ENCODE assay signal across 39 mouse cellular contexts in genomic region chr16:33818413-33819165, GRCm38 (mm10). TPM values are rescaled to one million over a fixed set of nuclear protein-coding genes. Genes with fewer than 3 reads are reported as not detected.
"Had no signal": no experiment of that assay in that cellular context is flagged by ENCODE, and none has a peak within 500 bp of the region (broad histone marks: within the 10 kb centered on the region; RNA-seq: fewer than 3 reads in every experiment).

No protein-coding gene starts in this region.

- ATAC-seq: hindbrain, embryonic 16.5 days; hindbrain, postnatal 0 days; inflammation-experienced regulatory T-cells, adult 6 months; intestine, embryonic 15.5 days; intestine, embryonic 16.5 days; intestine, postnatal 0 days had no signal

- H3K9ac ChIP-seq: heart, embryonic 13.5 days; heart, embryonic 15.5 days; hindbrain, embryonic 12.5 days; hindbrain, embryonic 13.5 days; hindbrain, embryonic 14.5 days; hindbrain, embryonic 15.5 days; intestine, embryonic 15.5 days; kidney, embryonic 15.5 days had no signal

- H3K9me3 ChIP-seq: heart, embryonic 13.5 days; heart, embryonic 15.5 days; hindbrain, embryonic 10.5 days; hindbrain, embryonic 12.5 days; hindbrain, embryonic 13.5 days; hindbrain, embryonic 15.5 days; intestine, embryonic 15.5 days; kidney, embryonic 15.5 days had no signal

- DNase-seq: heart, postnatal 10 days; heart, postnatal 14 days; heart, postnatal 36 days; heart, postnatal 4 days; kidney, adult 11 months; kidney, adult 18-20 months; kidney, adult 2 months; kidney, adult 8-10 months; kidney, adult 9 months; kidney, postnatal 10 days; kidney, postnatal 14 days; kidney, postnatal 25 days; kidney, postnatal 36 days; kidney, postnatal 4 days; layer of hippocampus, adult 9-11 months; layer of hippocampus, postnatal 36 days had no signal

- H3K27me3 ChIP-seq: intestine, embryonic 15.5 days had no signal

- H3K27ac ChIP-seq: heart, embryonic 13.5 days; heart, embryonic 15.5 days; hindbrain, embryonic 10.5 days; hindbrain, embryonic 12.5 days; hindbrain, embryonic 13.5 days; hindbrain, embryonic 14.5 days; hindbrain, embryonic 15.5 days; hindbrain, postnatal 0 days; intestine, embryonic 15.5 days; kidney, embryonic 15.5 days; kidney, postnatal 0 days; layer of hippocampus, adult 2 months; left cerebral cortex, adult 2 months had no signal

- H3K4me2 ChIP-seq: heart, embryonic 13.5 days; heart, embryonic 15.5 days; hindbrain, embryonic 12.5 days; hindbrain, embryonic 13.5 days; hindbrain, embryonic 14.5 days; hindbrain, embryonic 15.5 days; intestine, embryonic 15.5 days; kidney, embryonic 15.5 days had no signal

- H3K4me1 ChIP-seq: hindbrain, embryonic 10.5 days; hindbrain, embryonic 12.5 days; hindbrain, embryonic 13.5 days; hindbrain, embryonic 15.5 days; intestine, embryonic 15.5 days; kidney, embryonic 15.5 days had no signal

- H3K36me3 ChIP-seq: heart, embryonic 13.5 days; heart, embryonic 15.5 days; hindbrain, embryonic 10.5 days; hindbrain, embryonic 12.5 days; hindbrain, embryonic 13.5 days; hindbrain, embryonic 15.5 days; kidney, embryonic 15.5 days had no signal

- H3K4me3 ChIP-seq: heart, embryonic 13.5 days; heart, embryonic 15.5 days; hindbrain, embryonic 10.5 days; hindbrain, embryonic 12.5 days; hindbrain, embryonic 13.5 days; hindbrain, embryonic 15.5 days; intestine, embryonic 15.5 days; kidney, embryonic 15.5 days; layer of hippocampus, adult 2 months; left cerebral cortex, adult 2 months had no signal

RNA-seq across cellular contexts. Expression of gene Muc13, which starts 24.8 kb away (rescaled TPM):
- total RNA-seq: hindbrain, postnatal 0 days; layer of hippocampus, adult 18-20 months; layer of hippocampus, adult 2 months; layer of hippocampus, adult 8-10 months; layer of hippocampus, postnatal 14 days; layer of hippocampus, postnatal 25 days; layer of hippocampus, postnatal 36 days had no signal
- polyA plus RNA-seq: heart, embryonic 14.5 days; heart, postnatal 0 days; hindbrain, embryonic 13.5 days; hindbrain, embryonic 14.5 days; hindbrain, embryonic 16.5 days; kidney, postnatal 0 days had no signal
